Mouse (Mus musculus): Measurements from ENCODE around the gene Vsig8.

GRCm38 (mm10) chr1:172508172-172508571 lies 47.6 kb upstream of the Vsig8 start:
- no peak for TF ChIP-seq POLR2AphosphoS2 (IDR thresholded peaks at IDR 0.05; ENCODE audit: insufficient read length, low read depth)
- no peak for TF ChIP-seq POLR2A (IDR thresholded peaks at IDR 0.05; ENCODE audit: insufficient read length, low read depth)
- TF ChIP-seq TCF3 (IDR thresholded peaks at IDR 0.05; ENCODE audit: insufficient read length, low read depth), result no peak
- TF ChIP-seq MAX (IDR thresholded peaks at IDR 0.05; ENCODE audit: low read depth), result no peak
- TF ChIP-seq MYOD1 (IDR thresholded peaks at IDR 0.05; ENCODE audit: control insufficient read depth in 1 of 3, insufficient read length in 2 of 3, low read depth in 2 of 3), result no peak
- TF ChIP-seq E2F4 (IDR thresholded peaks at IDR 0.05; ENCODE audit: insufficient read depth), result no peak
- no peak for TF ChIP-seq USF1 (IDR thresholded peaks at IDR 0.05; ENCODE audit: low read depth)
- no peak for TF ChIP-seq TCF12 (IDR thresholded peaks at IDR 0.05; ENCODE audit: insufficient read depth, poor library complexity, severe bottlenecking)
- no peak for TF ChIP-seq MYOG (IDR thresholded peaks at IDR 0.05; ENCODE audit: control insufficient read depth in 1 of 3, insufficient read depth in 1 of 3, insufficient read length in 2 of 3, low read depth in 2 of 3)
- TF ChIP-seq SRF (IDR thresholded peaks at IDR 0.05; ENCODE audit: control insufficient read depth, insufficient read length, low read depth), result no peak
- TF ChIP-seq REST (IDR thresholded peaks at IDR 0.05; ENCODE audit: insufficient read depth, insufficient read length), result no peak
- TF ChIP-seq CEBPB (IDR thresholded peaks at IDR 0.05; ENCODE audit: insufficient read depth, poor library complexity, severe bottlenecking), result no peak
